Mouse (Mus musculus) adrenal gland, postnatal 10 days (tissue): ENCODE results near the gene B4gat1. TPM values are rescaled to one million over a fixed set of nuclear protein-coding genes. Genes with fewer than 3 reads are reported as not detected.

ENCODE experiments used
- DNase-seq: peaks from one replicate; pipeline ENCODE4 v3.0.0; 2021; ENCODE audit warnings: mixed read lengths
- total RNA-seq, 2 experiments: library from RNA; stranded (reverse); gene quantifications; 2 replicates each; pipeline ENCODE4 v1.2.3; 2021

The B4gat1 gene
- total RNA-seq, 2 experiments from 2014 or later = 28.7 to 35.7 TPM

GRCm38 (mm10) chr19:5058801-5059771, 20.5 kb downstream of the B4gat1 start:
- DNase-seq = no peak

GRCm38 (mm10) chr19:5060365-5061330, 22.0 kb downstream of the B4gat1 start:
- no peak for DNase-seq

DNA sequence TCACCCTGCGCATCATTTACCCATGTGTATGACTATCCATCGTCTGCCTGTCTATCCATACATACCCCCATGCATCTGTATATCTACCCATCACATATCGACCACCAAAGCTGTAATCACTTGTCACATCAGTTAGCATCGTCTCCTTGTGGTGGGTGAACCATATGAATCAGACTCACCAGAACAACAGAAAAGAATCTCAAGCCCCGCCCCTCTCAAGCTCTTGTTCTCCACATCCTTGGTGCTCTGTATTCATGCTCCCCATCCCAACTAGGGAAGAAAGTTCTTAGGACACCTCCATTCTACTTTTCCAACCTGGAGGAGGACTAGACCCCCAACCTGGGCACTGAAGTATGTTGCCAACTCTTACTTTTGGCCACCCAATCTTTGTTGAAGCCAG, 23.4 kb downstream of the B4gat1 start:
- DNase-seq = no peak

DNA sequence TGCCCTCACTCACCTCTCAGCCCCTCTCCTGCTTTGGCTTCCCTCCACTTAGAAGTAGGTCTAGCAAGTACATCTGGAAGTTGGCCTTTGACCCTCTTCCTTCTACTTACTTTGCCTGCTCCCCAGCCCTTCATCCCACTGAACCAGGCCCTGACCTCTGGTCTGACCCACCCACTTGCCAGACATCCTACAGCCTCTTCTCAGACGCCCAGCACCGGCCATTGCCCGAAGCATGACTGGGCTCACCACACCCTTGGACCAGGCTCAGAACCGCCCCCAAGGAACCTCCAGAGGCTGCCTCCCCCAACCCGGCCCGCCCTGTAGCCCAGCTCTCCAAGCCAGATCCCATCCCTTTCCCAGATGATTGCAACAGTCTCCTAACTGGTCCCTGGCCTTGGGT, 23.8 kb downstream of the B4gat1 start:
- no peak for DNase-seq

DNA sequence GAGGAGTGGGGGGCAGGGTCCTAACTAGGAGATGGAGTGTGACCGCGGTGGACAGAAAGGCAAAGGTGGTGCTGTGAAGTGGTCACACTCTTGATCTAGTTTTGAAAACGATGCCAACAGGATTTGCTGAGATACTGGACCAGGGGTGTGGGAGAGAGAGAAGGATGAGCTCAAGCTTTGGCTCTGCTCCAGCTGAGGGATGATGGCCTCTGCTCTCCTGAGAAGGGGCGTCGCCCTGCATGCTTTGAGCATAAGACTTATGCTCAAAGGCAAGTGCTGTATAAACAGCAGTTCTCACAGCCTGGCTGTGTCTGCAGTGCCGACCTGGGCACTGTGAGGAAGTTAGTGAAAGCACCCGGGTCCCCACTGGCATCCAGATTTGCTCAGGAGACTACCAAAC, 26.5 kb downstream of the B4gat1 start:
- DNase-seq = no peak

DNA sequence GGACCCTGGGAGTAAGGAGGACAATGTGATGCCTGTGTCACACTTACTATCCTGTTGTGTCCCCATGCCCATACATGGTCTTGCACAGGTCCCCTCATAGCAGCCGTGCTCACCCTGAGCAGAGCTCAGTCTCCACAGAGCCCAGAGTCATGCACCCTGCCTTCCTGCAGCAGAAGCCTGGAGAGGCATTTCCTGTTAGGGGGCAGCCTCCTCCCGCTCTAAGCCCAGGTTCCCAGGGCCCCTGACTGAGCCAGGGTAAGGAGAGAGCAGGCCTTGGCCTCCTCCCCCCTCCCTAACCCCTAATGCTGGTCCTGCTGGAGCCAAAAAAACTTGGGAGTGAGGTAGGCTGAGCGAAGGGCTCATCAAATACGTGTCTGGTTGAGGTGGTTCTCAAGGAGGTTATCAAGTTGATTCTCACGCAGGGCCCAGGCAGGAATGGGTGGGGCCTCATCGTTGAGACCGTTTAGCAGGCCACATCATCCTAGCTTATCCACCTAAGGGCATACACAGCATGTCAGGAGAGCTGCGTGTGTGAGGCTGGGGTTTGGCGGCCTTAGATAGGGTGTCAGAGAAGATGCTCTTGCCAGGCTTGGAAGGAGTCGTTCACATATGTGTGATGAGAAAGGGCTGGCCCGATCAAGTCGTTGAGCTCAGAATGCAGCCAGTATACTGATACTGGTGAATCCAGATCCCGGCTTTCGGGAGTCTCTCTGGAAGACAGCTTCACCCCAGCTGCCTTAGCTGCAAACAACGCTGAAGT, 28.6 kb downstream of the B4gat1 start:
- DNase-seq = no peak

DNA sequence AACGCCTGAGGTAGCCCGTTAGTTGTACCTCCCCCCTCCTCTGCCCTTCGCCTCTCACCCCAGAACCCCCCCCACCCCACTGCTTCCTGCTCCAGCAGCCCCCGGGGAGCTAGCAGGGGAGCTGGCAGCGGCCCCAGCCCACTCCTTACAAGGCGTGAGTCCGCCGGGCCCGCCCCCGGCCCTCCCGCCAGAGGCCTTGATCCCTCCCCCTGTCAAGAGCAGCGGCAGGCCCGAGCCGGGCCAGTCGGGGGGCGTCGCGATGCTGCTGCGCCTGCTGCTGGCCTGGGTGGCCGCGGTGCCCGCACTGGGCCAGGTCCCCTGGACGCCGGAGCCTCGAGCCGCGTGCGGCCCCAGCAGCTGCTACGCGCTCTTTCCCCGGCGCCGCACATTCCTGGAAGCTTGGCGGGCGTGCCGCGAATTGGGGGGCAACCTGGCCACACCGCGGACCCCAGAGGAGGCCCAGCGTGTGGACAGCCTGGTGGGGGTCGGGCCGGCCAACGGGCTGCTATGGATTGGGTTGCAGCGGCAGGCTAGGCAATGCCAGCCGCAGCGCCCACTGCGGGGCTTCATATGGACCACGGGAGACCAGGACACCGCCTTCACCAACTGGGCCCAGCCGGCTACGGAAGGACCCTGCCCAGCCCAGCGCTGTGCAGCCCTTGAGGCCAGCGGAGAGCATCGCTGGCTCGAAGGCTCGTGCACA, 29.4 kb downstream of the B4gat1 start, which contains the start of gene Cd248:
TSS of gene Cd248 (plus strand) at position 212 of the 703 bp plus-strand sequence.
- DNase-seq = peak; percentile 79

- DNase-seq = peak; percentile 48
Measured at GRCm38 (mm10) chr19:5068570-5069234, 30.1 kb downstream of the B4gat1 start.

DNA sequence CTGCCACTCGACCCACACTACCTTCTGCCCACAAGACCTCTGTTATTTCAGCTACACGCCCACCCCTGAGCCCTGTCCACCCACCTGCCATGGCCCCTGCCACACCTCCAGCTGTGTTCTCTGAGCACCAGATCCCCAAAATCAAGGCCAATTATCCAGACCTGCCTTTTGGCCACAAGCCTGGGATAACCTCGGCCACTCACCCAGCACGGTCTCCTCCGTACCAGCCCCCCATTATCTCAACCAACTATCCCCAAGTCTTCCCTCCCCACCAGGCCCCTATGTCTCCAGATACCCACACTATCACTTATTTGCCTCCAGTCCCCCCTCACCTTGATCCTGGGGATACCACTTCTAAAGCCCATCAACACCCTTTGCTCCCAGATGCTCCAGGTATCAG, 30.9 kb downstream of the B4gat1 start:
- no peak for DNase-seq

- DNase-seq = no peak
Measured at GRCm38 (mm10) chr19:5069978-5070377, 31.4 kb downstream of the B4gat1 start.

DNA sequence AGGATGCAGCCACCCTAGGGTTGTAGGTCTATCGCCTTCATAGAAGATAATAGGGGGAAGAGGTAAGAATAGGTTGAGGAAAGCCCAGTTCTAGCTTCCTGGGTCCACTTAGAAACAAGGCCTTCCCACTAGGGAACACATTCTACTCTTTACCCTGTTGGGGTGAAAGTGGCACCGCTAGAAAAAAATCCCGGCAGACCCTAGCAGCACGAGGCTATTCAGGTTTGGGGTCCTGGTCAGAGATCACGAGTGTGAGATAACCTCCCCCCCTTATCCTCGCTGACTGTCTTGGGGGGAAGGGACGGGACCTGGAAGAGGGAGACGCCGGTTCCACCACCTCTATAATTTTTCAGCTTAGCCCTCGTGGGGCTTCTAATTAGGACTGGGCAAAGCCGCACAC, 32.5 kb downstream of the B4gat1 start:
- DNase-seq = no peak

DNA sequence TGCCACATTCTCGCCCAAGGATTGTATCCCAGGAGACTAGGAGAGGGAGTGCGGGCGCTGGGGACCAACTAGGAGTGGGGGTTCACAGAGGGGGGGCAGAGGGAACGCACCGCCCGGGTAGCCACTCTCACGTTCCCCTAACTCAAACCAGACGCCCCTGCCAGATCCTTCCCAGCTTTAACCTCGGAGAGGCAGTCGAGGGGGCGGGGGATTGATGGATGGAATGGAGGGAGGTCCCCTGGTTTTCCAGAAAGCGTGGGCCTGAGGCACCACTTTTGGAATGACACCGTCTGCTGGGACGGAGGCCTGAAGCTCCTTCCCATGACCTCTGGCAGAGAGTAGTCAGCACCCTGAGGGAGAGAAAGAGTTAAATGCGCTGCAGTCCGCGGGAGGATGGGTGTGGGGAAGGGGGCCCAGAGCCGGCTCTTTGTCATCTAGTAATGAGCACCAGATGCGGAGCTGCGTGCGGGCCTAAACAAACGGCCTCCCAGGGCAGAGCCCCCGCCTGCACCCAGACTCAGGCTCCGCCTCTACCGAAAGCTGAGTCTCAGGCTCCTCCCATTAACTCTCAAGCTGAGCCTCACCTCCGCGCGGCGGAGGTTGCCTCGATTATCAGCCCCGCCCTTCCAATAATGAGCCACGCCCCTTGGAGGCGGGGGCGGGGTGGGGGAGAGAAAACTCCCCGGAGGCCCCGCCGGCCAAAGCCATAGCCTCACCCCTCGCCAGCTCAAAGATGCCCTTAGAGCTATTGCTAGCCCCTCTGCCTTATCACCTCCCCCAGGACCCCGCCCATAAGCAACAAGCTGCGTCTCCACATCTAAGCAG, 33.1 kb downstream of the B4gat1 start:
- DNase-seq = peak; percentile 82

DNA sequence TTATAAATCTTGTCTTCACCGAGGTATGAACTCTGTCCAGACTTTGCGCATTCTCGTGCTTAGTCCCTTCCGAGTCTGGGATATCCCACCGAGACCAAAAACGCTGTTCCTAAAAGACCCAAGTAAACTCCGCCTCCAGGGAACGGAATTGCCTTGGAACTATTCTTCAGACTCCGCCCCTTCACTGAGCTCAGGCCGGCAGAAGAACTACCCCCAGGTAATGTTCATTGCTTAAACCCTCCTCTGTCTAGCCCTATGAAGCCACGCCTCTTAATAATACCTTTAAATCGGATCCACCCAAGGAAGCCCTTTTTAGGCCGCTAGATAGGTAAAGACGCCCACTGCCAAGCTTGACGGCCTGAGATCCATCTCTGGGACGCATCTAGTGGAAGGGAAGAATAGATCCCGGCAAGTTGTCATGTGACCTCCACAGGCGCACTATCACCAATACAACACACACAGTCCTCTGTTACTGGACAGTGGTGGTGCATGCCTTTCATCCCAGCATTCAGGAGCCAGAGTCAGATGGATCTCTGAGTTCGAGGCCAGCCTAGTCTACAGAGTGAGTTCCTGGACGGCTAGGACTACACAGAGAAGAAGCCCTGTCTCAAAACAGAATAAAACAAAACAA, 33.9 kb downstream of the B4gat1 start:
- no peak for DNase-seq

DNA sequence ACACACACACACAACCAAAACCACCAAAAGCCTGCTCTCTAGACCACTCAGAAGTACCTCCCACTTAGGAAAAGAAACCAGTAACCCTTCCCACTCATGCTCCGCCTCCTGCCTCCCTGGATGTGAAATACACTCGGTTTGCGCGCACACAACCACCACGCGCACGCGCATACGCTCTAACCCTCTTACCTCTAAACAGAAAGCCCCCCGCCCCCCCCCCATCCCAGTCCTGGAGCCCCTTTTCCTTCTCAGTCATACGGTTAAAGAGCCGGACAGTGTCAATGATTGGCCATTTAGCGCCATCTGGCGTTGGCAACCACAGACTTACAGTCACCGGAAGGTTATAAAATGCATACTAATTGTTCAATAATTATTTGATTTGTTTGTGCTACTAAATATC, 34.4 kb downstream of the B4gat1 start:
- peak; percentile 70 for DNase-seq

DNA sequence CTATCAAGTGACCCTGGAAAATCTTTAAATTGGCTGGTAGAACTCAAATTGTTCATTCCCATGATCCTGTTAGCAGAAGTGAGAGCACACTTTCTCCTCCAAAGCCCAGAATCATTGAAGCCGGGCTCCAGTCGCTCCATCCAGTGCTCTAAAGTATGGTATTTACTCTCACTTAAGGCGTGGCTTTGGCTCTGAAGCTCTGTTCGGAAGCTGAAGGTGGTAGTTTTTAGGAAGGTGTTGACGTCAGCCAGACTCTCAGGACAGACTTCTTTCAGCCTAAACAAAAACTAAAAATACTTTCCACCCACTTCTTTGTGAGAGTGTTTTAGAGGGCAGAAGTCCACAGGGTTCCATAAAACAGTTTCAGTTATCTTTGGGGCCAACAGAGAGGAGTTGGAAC, 34.9 kb downstream of the B4gat1 start:
- DNase-seq = no peak

GRCm38 (mm10) chr19:5079279-5079678, 40.7 kb downstream of the B4gat1 start:
- DNase-seq = no peak

GRCm38 (mm10) chr19:5082005-5082404, 43.4 kb downstream of the B4gat1 start:
- DNase-seq = no peak

GRCm38 (mm10) chr19:5082596-5082995, 44.0 kb downstream of the B4gat1 start:
- DNase-seq = no peak
